Mouse (Mus musculus) kidney, postnatal 0 days (tissue): ENCODE measurements around the gene Vmn1r94. TPM values are rescaled to one million over a fixed set of nuclear protein-coding genes. Genes with fewer than 3 reads are reported as not detected.
"Not testable (repeated sequence)": the region's sequence is repeated elsewhere in the genome, so short reads cannot be mapped to it uniquely, and the experiment has no call there.

Experiments
- ATAC-seq: fragments of 200-750 bp; cut with Nextera tagmentation; replicated peaks from 2 replicates; pipeline ENCODE4 v1.8.0; 2017; ENCODE audit warnings: low read depth, moderate number of reproducible peaks, moderate TSS enrichment, moderate library complexity; ENCODE audit not compliant: low FRiP score
- DNase-seq: peaks from one replicate; pipeline ENCODE4 v3.0.0-alpha.2; 2016; ENCODE audit warnings: low spot score
- H3K27ac ChIP-seq: fragments of 300-500 bp; sonication (generic); 2 replicates; pipeline ENCODE4 v1.5.1; 2014; ENCODE audit warnings: mild to moderate bottlenecking
- H3K27me3 ChIP-seq: fragments of 300-500 bp; sonication (generic); 2 replicates; pipeline ENCODE4 v1.6.1; 2014; ENCODE audit warnings: low read length, mixed read lengths; ENCODE audit not compliant: insufficient read depth
- H3K36me3 ChIP-seq: fragments of 300-500 bp; sonication (generic); 2 replicates; pipeline ENCODE4 v1.6.1; 2014; ENCODE audit warnings: low read length, mixed read lengths; ENCODE audit not compliant: insufficient read depth
- H3K4me1 ChIP-seq: fragments of 300-500 bp; sonication (generic); replicated peaks from 2 replicates; pipeline ENCODE4 v1.6.1; 2014; ENCODE audit warnings: antibody characterized with exemption, low read length, mixed read lengths; ENCODE audit not compliant: insufficient read depth
- H3K4me2 ChIP-seq: fragments of 300-500 bp; sonication (generic); 2 replicates; pipeline ENCODE4 v1.6.1; 2014; ENCODE audit warnings: mild to moderate bottlenecking, low read length, moderate library complexity, mixed read lengths
- H3K4me3 ChIP-seq: fragments of 300-500 bp; sonication (generic); replicated peaks from 2 replicates; pipeline ENCODE4 v1.5.1; 2014; ENCODE audit warnings: low read depth, low read length
- H3K9ac ChIP-seq: fragments of 300-500 bp; sonication (generic); 2 replicates; pipeline ENCODE4 v1.6.1; 2014; ENCODE audit warnings: low read depth, low read length
- H3K9me3 ChIP-seq: fragments of 300-500 bp; sonication (generic); replicated peaks from 2 replicates; pipeline ENCODE4 v1.6.1; 2016; ENCODE audit warnings: low read length, inconsistent platforms, mixed read lengths
- WGBS: fragments of 180-500 bp; shearing (Covaris S2); extraction: QIAGEN DNeasy Blood & Tissue Kit; methylation state at CpG from one replicate; pipeline ENCODE4 v1.1.7; 2014; 5-methylcytosine and 5-hydroxymethylcytosine counted together
- polyA plus RNA-seq: library from polyadenylated mRNA; unstranded; fragments of >200 nt; fragmentation: Nextera tagmentation; extraction: Ambion mirVana; gene quantifications from 2 replicates; pipeline ENCODE4 v1.2.1, GENCODE M21; 2015

The Vmn1r94 gene
- polyA plus RNA-seq = not detected in 2 replicates

DNA sequence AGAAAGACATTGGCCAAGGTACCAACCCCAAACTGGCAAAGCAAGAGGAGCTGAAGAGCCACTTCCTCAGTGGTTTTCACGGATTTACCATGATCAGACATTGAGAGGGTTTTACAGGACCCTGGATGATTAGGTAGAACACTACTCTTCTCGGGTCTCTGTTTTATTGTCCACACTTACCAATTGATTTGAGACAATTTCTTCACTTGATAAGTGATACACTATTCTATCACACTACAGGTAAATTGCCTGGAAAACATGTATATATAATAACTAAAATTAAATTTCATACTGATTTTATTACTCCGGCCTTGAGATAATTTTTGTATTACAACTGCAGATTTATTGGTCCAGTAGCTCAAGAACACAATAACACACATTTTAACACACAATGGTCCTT lies at the start of gene Vmn1r94:
TSS of gene Vmn1r94 (minus strand) at position 101 of the 400 bp plus-strand sequence.
- H3K9me3 ChIP-seq, H3K4me3 ChIP-seq, H3K4me2 ChIP-seq, H3K27me3 ChIP-seq, ATAC-seq, H3K4me1 ChIP-seq, H3K9ac ChIP-seq, H3K36me3 ChIP-seq, DNase-seq, H3K27ac ChIP-seq: not testable (repeated sequence)
- WGBS = no CpG with 5 or more reads among the region's 3 CpGs

DNA sequence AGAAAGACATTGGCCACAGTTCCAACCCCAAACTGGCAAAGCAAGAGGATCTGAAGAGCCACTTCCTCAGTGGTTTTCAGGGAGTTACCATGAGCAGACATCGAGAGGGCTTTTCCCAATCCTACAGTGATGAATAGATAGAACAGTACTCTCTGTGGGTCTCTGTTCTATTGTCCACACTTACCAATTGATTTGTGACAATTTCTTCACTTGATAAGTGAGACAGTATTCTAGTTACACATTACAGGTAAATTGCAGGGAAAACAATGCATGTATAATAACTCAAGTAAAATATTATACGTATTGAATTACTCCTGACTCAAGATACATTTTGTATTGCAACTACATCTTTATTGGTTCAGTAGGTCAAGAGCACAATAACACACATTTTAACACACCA lies 37.3 kb upstream of the Vmn1r94 start, which contains the start of gene Gm6164:
TSS of gene Gm6164 (minus strand) at position 101 of the 400 bp plus-strand sequence.
- H3K9me3 ChIP-seq, ATAC-seq, H3K27me3 ChIP-seq, H3K9ac ChIP-seq, H3K27ac ChIP-seq, H3K4me2 ChIP-seq, H3K36me3 ChIP-seq, DNase-seq, H3K4me3 ChIP-seq, H3K4me1 ChIP-seq: not testable (repeated sequence)
- WGBS = no CpG with 5 or more reads among the region's 2 CpGs

DNA sequence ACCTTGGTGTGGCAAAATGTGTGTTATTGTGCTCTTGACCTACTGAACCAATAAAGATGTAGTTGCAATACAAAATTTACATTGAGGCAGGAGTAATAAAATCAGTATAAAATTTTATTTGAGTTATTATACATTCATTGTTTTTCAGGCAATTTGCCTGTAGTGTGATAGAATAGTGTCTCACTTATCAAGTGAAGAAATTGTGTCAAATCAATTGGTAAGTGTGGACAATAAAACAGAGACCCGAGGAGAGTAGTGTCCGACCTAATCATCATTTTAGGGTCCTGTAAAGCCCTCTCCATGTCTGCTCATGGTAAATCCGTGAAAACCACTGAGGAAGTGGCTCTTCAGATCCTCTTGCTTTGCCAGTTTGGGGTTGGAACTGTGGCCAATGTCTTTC lies 25.2 kb upstream of the Vmn1r94 start, which contains the start of gene Vmn1r95:
TSS of gene Vmn1r95 (plus strand) at position 301 of the 400 bp plus-strand sequence.
- not testable (repeated sequence) for H3K9me3 ChIP-seq, H3K36me3 ChIP-seq, H3K4me3 ChIP-seq, H3K27me3 ChIP-seq, H3K4me1 ChIP-seq, DNase-seq, H3K4me2 ChIP-seq, H3K9ac ChIP-seq, H3K27ac ChIP-seq, ATAC-seq
- WGBS = no CpG with 5 or more reads among the region's 3 CpGs

- H3K9me3 ChIP-seq, ATAC-seq, H3K36me3 ChIP-seq, H3K9ac ChIP-seq, DNase-seq, H3K4me2 ChIP-seq, H3K27me3 ChIP-seq, H3K4me1 ChIP-seq, H3K27ac ChIP-seq, H3K4me3 ChIP-seq: not testable (repeated sequence)
- no CpG with 5 or more reads among the region's 5 CpGs for WGBS
These were observed 29.2 kb downstream of the Vmn1r94 start, which contains the start of gene Vmn1r93 for GRCm38 (mm10) chr7:20138988-20139387. Vmn1r93 (minus strand) TSS chr7:20139088.

DNA sequence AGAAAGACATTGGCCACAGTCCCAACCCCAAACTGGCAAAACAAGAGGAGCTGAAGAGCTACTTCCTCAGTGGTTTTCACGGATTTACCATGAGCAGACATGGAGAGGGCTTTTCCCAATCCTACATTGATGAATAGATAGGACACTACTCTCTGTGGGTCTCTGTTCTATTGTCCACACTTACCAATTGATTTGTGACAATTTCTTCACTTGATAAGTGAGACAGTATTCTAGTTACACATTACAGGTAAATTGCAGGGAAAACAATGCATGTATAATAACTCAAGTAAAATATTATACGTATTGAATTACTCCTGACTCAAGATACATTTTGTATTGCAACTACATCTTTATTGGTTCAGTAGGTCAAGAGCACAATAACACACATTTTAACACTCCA lies 45.7 kb downstream of the Vmn1r94 start, which contains the start of gene Gm16442:
TSS of gene Gm16442 (minus strand) at position 101 of the 400 bp plus-strand sequence.
- not testable (repeated sequence) for H3K4me3 ChIP-seq, ATAC-seq, H3K9ac ChIP-seq, H3K9me3 ChIP-seq, H3K4me2 ChIP-seq, H3K27ac ChIP-seq, DNase-seq, H3K27me3 ChIP-seq, H3K4me1 ChIP-seq, H3K36me3 ChIP-seq
- WGBS = no CpG with 5 or more reads among the region's 2 CpGs

Other genes with a start within 250 kb of the Vmn1r94 start
- gene Pvr, start 247.2 kb downstream of the Vmn1r94 start, polyA plus RNA-seq = 7.3 and 7.8 TPM in 2 replicates
- 0.10 and 0.13 TPM in 2 replicates for gene Igsf23, start 217.6 kb downstream of the Vmn1r94 start, polyA plus RNA-seq
- not detected in 2 replicates for gene Ceacam20, start 203.0 kb downstream of the Vmn1r94 start, polyA plus RNA-seq
- not detected in 2 replicates for gene Nlrp9b, start 176.9 kb downstream of the Vmn1r94 start, polyA plus RNA-seq
- gene Vmn1r91, start 68.7 kb downstream of the Vmn1r94 start, polyA plus RNA-seq = not detected in 2 replicates
- not detected in 2 replicates for gene Gm16442, start 45.8 kb downstream of the Vmn1r94 start, polyA plus RNA-seq
- gene Vmn1r93, start 29.3 kb downstream of the Vmn1r94 start, polyA plus RNA-seq = not detected in 2 replicates
- not detected in 2 replicates for gene Vmn1r95, start 25.3 kb upstream of the Vmn1r94 start, polyA plus RNA-seq
- not detected in 2 replicates for gene Gm6164, start 37.2 kb upstream of the Vmn1r94 start, polyA plus RNA-seq
- not detected in 2 replicates for gene Gm4498, start 65.5 kb upstream of the Vmn1r94 start, polyA plus RNA-seq
- not detected in 2 replicates for gene Gm5890, start 94.5 kb upstream of the Vmn1r94 start, polyA plus RNA-seq
- not detected in 2 replicates for gene Gm4133, start 165.7 kb upstream of the Vmn1r94 start, polyA plus RNA-seq
- gene Gm5728, start 207.0 kb upstream of the Vmn1r94 start, polyA plus RNA-seq = not detected in 2 replicates
- not detected in 2 replicates for gene Vmn1r100, start 249.6 kb upstream of the Vmn1r94 start, polyA plus RNA-seq